Mouse (Mus musculus) heart, adult 2 months (tissue): ENCODE measurements around the gene Map3k1. TPM values are rescaled to one million over a fixed set of nuclear protein-coding genes. Genes with fewer than 3 reads are reported as not detected.

Experiments used
- DNase-seq, 2 experiments: peaks; one replicate each; pipeline ENCODE4 v3.0.0; 2021
- H3K27ac ChIP-seq: fragments of 200-600 bp; 2 replicates; pipeline ENCODE4 v1.8.1; 2022
- H3K27me3 ChIP-seq: fragments of 200-500 bp; 2 replicates; pipeline ENCODE4 v1.6.1; 2012; ENCODE audit warnings: mild to moderate bottlenecking, low read length, inconsistent platforms, mixed read lengths; ENCODE audit not compliant: control insufficient read depth, insufficient read depth
- H3K36me3 ChIP-seq: fragments of 200-500 bp; 2 replicates; pipeline ENCODE4 v1.6.1; 2012; ENCODE audit warnings: low read length, inconsistent platforms; ENCODE audit not compliant: control insufficient read depth, insufficient read depth
- H3K4me1 ChIP-seq: fragments of 200-500 bp; 2 replicates; pipeline ENCODE4 v1.6.1; 2011; ENCODE audit warnings: low read length; ENCODE audit not compliant: control insufficient read depth, insufficient read depth
- H3K4me3 ChIP-seq: fragments of 200-600 bp; 2 replicates; pipeline ENCODE4 v1.8.1; 2022
- H3K79me2 ChIP-seq: fragments of 200-500 bp; replicated peaks from 2 replicates; pipeline ENCODE4 v1.6.1; 2012; ENCODE audit warnings: mild to moderate bottlenecking, inconsistent platforms, low read length, moderate library complexity, mixed read lengths; ENCODE audit not compliant: control insufficient read depth, insufficient read depth
- H3K9ac ChIP-seq: fragments of 200-500 bp; 2 replicates; pipeline ENCODE4 v1.6.1; 2012; ENCODE audit warnings: low read depth, mild to moderate bottlenecking, control low read depth, inconsistent platforms, low read length, mixed read lengths
- CTCF ChIP-seq: fragments of 200-600 bp; IDR thresholded peaks from 2 replicates; pipeline ENCODE4 v1.8.1; 2022; ENCODE audit warnings: antibody characterized with exemption, mild to moderate bottlenecking, moderate library complexity
- EP300 ChIP-seq: fragments of 200-500 bp; IDR thresholded peaks from 2 replicates; pipeline ENCODE4 v1.6.1; 2011; ENCODE audit warnings: low read depth, low read length, control low read depth; ENCODE audit not compliant: insufficient read depth
- POLR2A ChIP-seq: fragments of 200-500 bp; IDR thresholded peaks from 2 replicates; pipeline ENCODE4 v1.6.1; 2011; ENCODE audit warnings: mild to moderate bottlenecking, low read depth, low read length, control low read depth; ENCODE audit not compliant: insufficient read depth
- WGBS: fragments of 180-500 bp; shearing (Covaris S2); methylation state at CpG from one replicate; pipeline ENCODE4 v1.1.7; 2018; 5-methylcytosine and 5-hydroxymethylcytosine counted together
- intact Hi-C: fragments of 180-260 bp; cut with DNase I; formaldehyde crosslinking; loops from one replicate; pipeline ENCODE4 v1.15.1; 2025
- polyA plus RNA-seq: library from polyadenylated mRNA; depleted of rRNA; stranded (reverse); fragments of >200 nt; gene quantifications from 2 replicates; pipeline ENCODE4 v1.2.3, GENCODE M21; 2012
- total RNA-seq, 2 experiments: library from RNA; stranded (reverse); gene quantifications; 2 replicates each; pipeline ENCODE4 v1.2.3; 2021

Map3k1 gene
- total and polyA plus RNA-seq, 3 experiments, result 10.7 to 24.6 (median 15.2) TPM

- Histone ChIP-seq H3K4me3 (no peak overlapping the region), H3K36me3 (no peaks in the 10 kb centered on the region; the same call in 1 of the 2 replicates), H3K9ac (no peak overlapping the region), H3K4me1 (no peaks in the 10 kb centered on the region), H3K27me3 (no peaks in the 10 kb centered on the region), H3K27ac (no peak overlapping the region), H3K79me2 (no peaks in the 10 kb centered on the region; the same call in 1 of the 2 replicates)
- WGBS, result 85% methylated on average over 9 of the region's 9 CpGs
- TF ChIP-seq EP300, result no peak
- no peak for TF ChIP-seq POLR2A
- no peak for TF ChIP-seq CTCF
- intact Hi-C loops, result loop anchor here (10.0 kb wide), 1 partner anchor 734 kb away; no protein-coding TSS in a partner anchor
- no peak for DNase-seq
These were observed 38.0 kb downstream of the Map3k1 start for GRCm38 (mm10) chr13:111770776-111771175.

DNA sequence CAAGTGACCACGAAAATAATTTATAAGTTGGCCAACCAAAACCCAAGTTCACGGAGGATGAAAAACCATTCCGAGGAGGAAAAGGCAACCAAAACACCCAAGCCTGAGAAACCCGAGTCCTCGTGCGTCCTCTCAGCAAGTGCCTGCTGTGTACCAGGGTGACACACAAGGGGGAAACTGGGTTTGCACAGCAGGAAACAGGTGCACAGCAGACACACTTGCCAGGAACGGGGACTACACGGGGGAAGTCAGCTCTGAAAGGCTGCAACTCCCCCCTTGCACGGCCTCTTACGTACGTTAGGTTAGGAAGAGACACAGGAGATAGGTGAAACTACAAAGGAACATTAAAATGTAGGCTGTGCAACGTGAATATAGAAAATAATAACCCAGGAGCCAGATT lies 46.3 kb downstream of the Map3k1 start:
- DNase-seq, result no peak
- intact Hi-C loops, result no loop called here
- Histone ChIP-seq H3K27me3 (no peaks in the 10 kb centered on the region), H3K36me3 (no peaks in the 10 kb centered on the region; the same call in none of the 2 replicates), H3K27ac (no peak overlapping the region), H3K4me3 (no peak overlapping the region), H3K79me2 (0 out of 2 replicates have a peak, but pooled peaks cover 1% of the 10 kb centered on the region), H3K9ac (no peak overlapping the region), H3K4me1 (no peaks in the 10 kb centered on the region)
- 77% methylated on average over 12 of the region's 12 CpGs for whole genome bisulfite sequencing
- TF ChIP-seq EP300 (no peak), CTCF (no peak), POLR2A (no peak)

DNA sequence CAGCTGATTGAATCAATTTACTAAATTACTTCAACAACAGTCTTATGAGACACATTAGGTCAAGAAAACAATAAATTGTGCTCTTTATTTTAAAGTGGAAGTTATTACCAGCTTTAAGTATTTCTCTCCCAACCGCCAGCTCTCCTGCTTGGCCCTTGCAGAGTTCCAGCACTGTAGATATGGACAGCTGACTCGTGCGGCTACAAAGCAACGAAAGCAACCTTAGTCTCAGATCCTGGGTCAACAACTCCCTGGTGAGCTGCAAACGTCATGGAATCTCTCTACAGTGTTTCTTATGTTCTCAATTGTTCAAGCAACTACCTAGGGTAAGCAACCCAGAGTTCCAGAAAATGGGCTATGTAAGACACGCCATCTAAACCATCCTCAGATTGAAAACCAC lies 51.8 kb downstream of the Map3k1 start:
- Histone ChIP-seq H3K4me1 (no peaks in the 10 kb centered on the region), H3K27ac (no peak overlapping the region), H3K4me3 (no peak overlapping the region), H3K79me2 (no peaks in the 10 kb centered on the region), H3K27me3 (no peaks in the 10 kb centered on the region), H3K36me3 (no peaks in the 10 kb centered on the region; the same call in 1 of the 2 replicates), H3K9ac (no peak overlapping the region)
- intact Hi-C loops, result no loop called here
- peak in 1 of 2 experiments; percentile 11 for DNase-seq
- WGBS, result 86% methylated on average over 6 of the region's 6 CpGs
- TF ChIP-seq EP300 (no peak), CTCF (no peak), POLR2A (no peak)

DNA sequence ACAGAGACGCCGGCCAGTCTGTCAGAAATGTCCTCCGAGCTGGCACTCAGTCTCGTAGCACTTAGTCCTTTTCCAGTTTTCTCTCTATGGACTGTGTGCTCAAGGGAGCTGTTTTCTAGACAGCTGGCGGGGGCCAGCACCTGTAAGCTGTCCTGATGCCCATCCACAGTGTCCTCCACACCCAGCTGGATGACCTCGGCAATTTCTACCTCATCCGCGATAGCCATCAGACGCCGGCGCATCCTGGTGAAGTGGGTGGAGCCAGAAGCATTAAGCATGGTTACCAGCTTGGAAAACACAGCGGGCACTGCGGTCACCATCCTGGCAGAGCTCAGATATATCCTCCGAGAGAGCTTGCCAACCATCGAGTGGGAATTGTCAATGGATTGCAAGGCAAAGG lies 52.9 kb downstream of the Map3k1 start:
- no peaks in the 10 kb centered on the region; the same call in 1 of the 2 replicates for H3K36me3 ChIP-seq
- no peak overlapping the region for H3K9ac ChIP-seq
- 94% methylated on average over 15 of the region's 15 CpGs for WGBS
- no peak overlapping the region for H3K27ac ChIP-seq
- no peaks in the 10 kb centered on the region for H3K4me1 ChIP-seq
- DNase-seq, result peak in 1 of 2 experiments; percentile 10
- intact Hi-C loops, result no loop called here
- TF ChIP-seq EP300 (no peak), CTCF (no peak), POLR2A (no peak)
- no peak overlapping the region for H3K4me3 ChIP-seq
- no peaks in the 10 kb centered on the region for H3K79me2 ChIP-seq
- no peaks in the 10 kb centered on the region for H3K27me3 ChIP-seq

- TF ChIP-seq CTCF (no peak), POLR2A (no peak), EP300 (no peak)
- H3K36me3 ChIP-seq, result peaks cover 3% of the 10 kb centered on the region
- peak in 1 of 2 experiments; percentile 10 for DNase-seq
- WGBS, result 97% methylated on average over 18 of the region's 18 CpGs
- no peaks in the 10 kb centered on the region for H3K27me3 ChIP-seq
- H3K9ac ChIP-seq, result no peak overlapping the region
- no peaks in the 10 kb centered on the region for H3K79me2 ChIP-seq
- no peak overlapping the region for H3K27ac ChIP-seq
- no peak overlapping the region for H3K4me3 ChIP-seq
- intact Hi-C loops, result no loop called here
- no peaks in the 10 kb centered on the region for H3K4me1 ChIP-seq
These were observed 53.4 kb downstream of the Map3k1 start for GRCm38 (mm10) chr13:111755377-111755776.

DNA sequence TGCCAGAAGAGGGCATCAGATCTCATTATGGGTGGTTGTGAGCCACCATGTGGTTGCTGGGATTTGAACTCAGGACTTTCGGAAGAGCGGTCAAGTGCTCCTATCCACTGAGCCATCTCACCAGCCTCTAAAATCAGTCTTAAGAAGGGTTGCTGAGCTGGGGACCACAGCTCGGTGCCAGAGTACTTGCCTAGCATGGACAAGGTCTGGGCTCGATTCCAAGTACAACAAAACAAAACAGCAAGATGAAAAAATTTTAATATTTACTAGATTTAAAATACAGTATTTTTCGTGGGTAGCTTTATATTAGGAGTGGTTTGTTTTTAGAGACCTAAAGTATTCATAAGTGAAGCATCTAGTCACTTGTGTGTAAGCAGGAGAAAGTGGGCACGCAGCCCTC lies 55.5 kb downstream of the Map3k1 start:
- DNase-seq, result no peak
- 78% methylated on average over 6 of the region's 6 CpGs for WGBS
- no peak overlapping the region for H3K4me3 ChIP-seq
- H3K27me3 ChIP-seq, result no peaks in the 10 kb centered on the region
- no peak overlapping the region for H3K27ac ChIP-seq
- no peak overlapping the region for H3K9ac ChIP-seq
- H3K36me3 ChIP-seq, result peaks cover 5% of the 10 kb centered on the region
- TF ChIP-seq EP300 (no peak), CTCF (no peak), POLR2A (no peak)
- no peaks in the 10 kb centered on the region for H3K4me1 ChIP-seq
- no peaks in the 10 kb centered on the region for H3K79me2 ChIP-seq
- intact Hi-C loops, result no loop called here
